Mouse (Mus musculus): Measurements from ENCODE around the gene Flrt1.

The Flrt1 gene

GRCm38 (mm10) chr19:7105544-7105943 is at the start of gene Flrt1:
Gene Flrt1, minus strand, starts transcription at chr19:7105729.
- DNase-seq (ENCODE audit: low read depth, low spot score), result no peak

GRCm38 (mm10) chr19:7155196-7155595 is 49.7 kb upstream of the Flrt1 start:
- no peak for DNase-seq (ENCODE audit: low read depth, low spot score)

- DNase-seq (ENCODE audit: low read depth, low spot score), result no peak
Measured at GRCm38 (mm10) chr19:7153232-7153631, 47.7 kb upstream of the Flrt1 start.

- no peak for DNase-seq (ENCODE audit: low read depth, low spot score)
Measured at GRCm38 (mm10) chr19:7151927-7152653, 46.6 kb upstream of the Flrt1 start.

GRCm38 (mm10) chr19:7151300-7151926 is 45.9 kb upstream of the Flrt1 start:
- no peak for DNase-seq (ENCODE audit: low read depth, low spot score)

- no peak for DNase-seq (ENCODE audit: low read depth, low spot score)
Measured at GRCm38 (mm10) chr19:7149158-7149685, 43.7 kb upstream of the Flrt1 start.

GRCm38 (mm10) chr19:7148541-7149085 is 43.1 kb upstream of the Flrt1 start:
- no peak for DNase-seq (ENCODE audit: low read depth, low spot score)

- no peak for DNase-seq (ENCODE audit: low read depth, low spot score)
Measured at GRCm38 (mm10) chr19:7148096-7148495, 42.6 kb upstream of the Flrt1 start.

GRCm38 (mm10) chr19:7146376-7146775 is 40.8 kb upstream of the Flrt1 start:
- DNase-seq (ENCODE audit: low read depth, low spot score), result no peak

- no peak for DNase-seq (ENCODE audit: low read depth, low spot score)
Measured at GRCm38 (mm10) chr19:7144458-7144857, 38.9 kb upstream of the Flrt1 start.

GRCm38 (mm10) chr19:7143854-7144253 is 38.3 kb upstream of the Flrt1 start:
- peak; percentile 49 for DNase-seq (ENCODE audit: low read depth, low spot score)

- DNase-seq (ENCODE audit: low read depth, low spot score), result no peak
Measured at GRCm38 (mm10) chr19:7142207-7142915, 36.8 kb upstream of the Flrt1 start.

GRCm38 (mm10) chr19:7140856-7141421 is 35.4 kb upstream of the Flrt1 start:
- DNase-seq (ENCODE audit: low read depth, low spot score), result no peak

GRCm38 (mm10) chr19:7140373-7140772 is 34.8 kb upstream of the Flrt1 start:
- no peak for DNase-seq (ENCODE audit: low read depth, low spot score)

- DNase-seq (ENCODE audit: low read depth, low spot score), result no peak
Measured at GRCm38 (mm10) chr19:7139321-7139720, 33.8 kb upstream of the Flrt1 start.

GRCm38 (mm10) chr19:7138327-7138726 is 32.8 kb upstream of the Flrt1 start:
- no peak for DNase-seq (ENCODE audit: low read depth, low spot score)

- DNase-seq (ENCODE audit: low read depth, low spot score), result no peak
Measured at GRCm38 (mm10) chr19:7136714-7137498, 31.4 kb upstream of the Flrt1 start.

- no peak for DNase-seq (ENCODE audit: low read depth, low spot score)
Measured at GRCm38 (mm10) chr19:7136016-7136415, 30.5 kb upstream of the Flrt1 start.

GRCm38 (mm10) chr19:7135525-7135924 is 30.0 kb upstream of the Flrt1 start:
- DNase-seq (ENCODE audit: low read depth, low spot score), result no peak

GRCm38 (mm10) chr19:7134631-7135091 is 29.1 kb upstream of the Flrt1 start:
- DNase-seq (ENCODE audit: low read depth, low spot score), result no peak

- DNase-seq (ENCODE audit: low read depth, low spot score), result no peak
Measured at GRCm38 (mm10) chr19:7133436-7133835, 27.9 kb upstream of the Flrt1 start.

Data from CD4-positive, CD25-positive, alpha-beta regulatory T cell, adult 2 months (primary cell).